Mouse (Mus musculus) liver, postnatal 0 days (tissue): Measurements from ENCODE around the gene Bbs2. TPM values are rescaled to one million over a fixed set of nuclear protein-coding genes. Genes with fewer than 3 reads are reported as not detected.

Experiments
- ATAC-seq: fragments of 200-750 bp; cut with Nextera tagmentation; 2 replicates; pipeline ENCODE4 v1.8.0; 2017; ENCODE audit warnings: mild to moderate bottlenecking, moderate library complexity
- DNase-seq: peaks from one replicate; pipeline ENCODE4 v3.0.0-alpha.2; 2016
- H3K27ac ChIP-seq: fragments of 300-500 bp; sonication (generic); 2 replicates; pipeline ENCODE4 v1.5.1; 2014; ENCODE audit warnings: antibody characterized with exemption, moderate library complexity, mild to moderate bottlenecking, low read depth
- H3K27me3 ChIP-seq: fragments of 300-500 bp; sonication (generic); 2 replicates; pipeline ENCODE4 v1.6.1; 2014; ENCODE audit warnings: low read length, control low read depth, mixed read lengths; ENCODE audit not compliant: insufficient read depth
- H3K36me3 ChIP-seq: fragments of 300-500 bp; sonication (generic); replicated peaks from 2 replicates; pipeline ENCODE4 v1.6.1; 2014; ENCODE audit warnings: mild to moderate bottlenecking, control low read depth, low read length, moderate library complexity, mixed read lengths; ENCODE audit not compliant: insufficient read depth
- H3K4me1 ChIP-seq: fragments of 300-500 bp; sonication (generic); 2 replicates; pipeline ENCODE4 v1.6.1; 2014; ENCODE audit warnings: antibody characterized with exemption, mild to moderate bottlenecking, control low read depth; ENCODE audit not compliant: insufficient read depth
- H3K4me2 ChIP-seq: fragments of 300-500 bp; sonication (generic); 2 replicates; pipeline ENCODE4 v1.6.1; 2014; ENCODE audit warnings: low read depth, mild to moderate bottlenecking, low read length, moderate library complexity, mixed read lengths
- H3K4me3 ChIP-seq: fragments of 300-500 bp; sonication (generic); 2 replicates; pipeline ENCODE4 v1.5.1; 2014; ENCODE audit warnings: low read depth, low read length
- H3K9ac ChIP-seq: fragments of 300-500 bp; sonication (generic); replicated peaks from 2 replicates; pipeline ENCODE4 v1.6.1; 2014; ENCODE audit warnings: mild to moderate bottlenecking, moderate library complexity
- H3K9me3 ChIP-seq: fragments of 300-500 bp; sonication (generic); 2 replicates; pipeline ENCODE4 v1.6.1; 2016; ENCODE audit warnings: mild to moderate bottlenecking, control low read depth, low read length, mixed read lengths
- CTCF ChIP-seq: sonication (generic); IDR thresholded peaks from 2 replicates; pipeline ENCODE4 v1.5.1; 2016; ENCODE audit warnings: antibody characterized with exemption, low read depth
- EP300 ChIP-seq: IDR thresholded peaks from 2 replicates; pipeline ENCODE4 v1.6.1; 2016; ENCODE audit warnings: antibody characterized with exemption, low read depth, mild to moderate bottlenecking
- WGBS: fragments of 180-500 bp; shearing (Covaris S2); extraction: QIAGEN DNeasy Blood & Tissue Kit; methylation state at CpG from one replicate; pipeline ENCODE4 v1.1.7; 2014; ENCODE audit not compliant: insufficient replicate concordance; 5-methylcytosine and 5-hydroxymethylcytosine counted together
- polyA plus RNA-seq: library from polyadenylated mRNA; unstranded; fragments of >200 nt; fragmentation: Nextera tagmentation; extraction: Ambion mirVana; gene quantifications from 2 replicates; pipeline ENCODE4 v1.2.1, GENCODE M21; 2015

Bbs2 gene
- polyA plus RNA-seq, 1 experiment from 2014 or later: 1.8 TPM

DNA sequence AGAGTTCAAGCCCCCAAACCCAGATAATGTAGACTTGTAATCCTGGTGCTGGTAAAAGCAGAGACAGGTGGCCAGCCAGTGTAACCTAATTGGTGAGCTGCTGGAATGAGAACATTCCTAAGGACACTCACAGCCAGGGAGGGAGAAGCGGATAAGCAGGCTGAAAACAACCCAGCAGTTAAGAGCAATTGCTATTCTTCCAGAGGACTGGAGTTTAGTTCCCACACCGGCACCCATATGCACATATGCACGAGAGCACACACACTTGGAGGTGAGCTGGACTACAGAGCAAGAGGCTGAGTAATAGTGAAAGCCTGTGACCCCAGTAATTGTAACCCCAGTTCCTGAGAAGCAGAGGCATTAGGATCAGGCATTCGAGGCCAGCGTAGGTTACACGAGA is 74.8 kb downstream of the Bbs2 start:
- H3K27ac ChIP-seq: no peak overlapping the region
- H3K36me3 ChIP-seq: peaks cover 77% of the 10 kb centered on the region
- no peaks in the 10 kb centered on the region for H3K9me3 ChIP-seq
- no peaks in the 10 kb centered on the region for H3K4me1 ChIP-seq
- no peak overlapping the region for H3K4me2 ChIP-seq
- TF ChIP-seq CTCF: no peak
- no peak for TF ChIP-seq EP300
- H3K9ac ChIP-seq: no peak overlapping the region
- DNase-seq: no peak
- 90% methylated on average over 6 of the region's 6 CpGs for WGBS
- no peak overlapping the region for H3K4me3 ChIP-seq
- ATAC-seq: no peak
- no peaks in the 10 kb centered on the region for H3K27me3 ChIP-seq

Other genes starting within 250 kb of the Bbs2 start
- gene Amfr, start 86.1 kb downstream of the Bbs2 start, polyA plus RNA-seq: 60.2 and 66.9 TPM in 2 replicates
- 52.6 and 59.8 TPM in 2 replicates for gene Nudt21, start 61.9 kb downstream of the Bbs2 start, polyA plus RNA-seq
- gene Ogfod1, start 61.7 kb downstream of the Bbs2 start, polyA plus RNA-seq: 3.5 and 3.9 TPM in 2 replicates
- gene Mt4, start 38.3 kb upstream of the Bbs2 start, polyA plus RNA-seq: not detected in 2 replicates
- gene Mt3, start 53.7 kb upstream of the Bbs2 start, polyA plus RNA-seq: not detected in 2 replicates
- 507 and 771 TPM in 2 replicates for gene Mt2, start 73.7 kb upstream of the Bbs2 start, polyA plus RNA-seq
- gene Mt1, start 80.2 kb upstream of the Bbs2 start, polyA plus RNA-seq: 2,663 and 3,863 TPM in 2 replicates
- 13.4 and 18.2 TPM in 2 replicates for gene Nup93, start 115.6 kb upstream of the Bbs2 start, polyA plus RNA-seq
- gene Slc12a3, start 230.3 kb upstream of the Bbs2 start, polyA plus RNA-seq: 0.99 and 1.4 TPM in 2 replicates